Mouse (Mus musculus): ENCODE measurements around the gene Cacna1g. TPM values are rescaled to one million over a fixed set of nuclear protein-coding genes. Genes with fewer than 3 reads are reported as not detected.
A peak's percentile ranks its signal among the peaks of the same experiment; 100 is the strongest.

Gene Cacna1g
- polyA plus RNA-seq, 1 experiment = 6.5 TPM

GRCm38 (mm10) chr11:94441752-94442151, 32.2 kb downstream of the Cacna1g start:
- Histone ChIP-seq H3K4me1 (replicated peaks; ENCODE audit: control insufficient read depth, insufficient read depth, low read length) (no peaks in the 10 kb centered on the region), H3K4me3 (ENCODE audit: control insufficient read depth, insufficient read depth, low read length) (no peak overlapping the region), H3K27me3 (ENCODE audit: control insufficient read depth, insufficient read depth, low read length) (no peaks in the 10 kb centered on the region; the same call in 1 of the 2 replicates), H3K36me3 (ENCODE audit: control insufficient read depth, insufficient read depth, low read length) (no peaks in the 10 kb centered on the region), H3K27ac (ENCODE audit: control insufficient read depth, insufficient read depth, low read length) (no peak overlapping the region)
- WGBS = 96% methylated on average over 9 of the region's 9 CpGs
- no peak for TF ChIP-seq POLR2A (IDR thresholded peaks at IDR 0.05; ENCODE audit: control insufficient read depth, extremely low read depth, insufficient read depth, low read length, poor library complexity)
- TF ChIP-seq CTCF (IDR thresholded peaks at IDR 0.05; ENCODE audit: borderline replicate concordance, control insufficient read depth, extremely low read depth, insufficient read depth, low read length, poor library complexity) = no peak
- no peak for DNase-seq

GRCm38 (mm10) chr11:94441122-94441521, 32.9 kb downstream of the Cacna1g start:
- Histone ChIP-seq H3K27ac (ENCODE audit: control insufficient read depth, insufficient read depth, low read length) (no peak overlapping the region), H3K4me3 (ENCODE audit: control insufficient read depth, insufficient read depth, low read length) (no peak overlapping the region), H3K36me3 (ENCODE audit: control insufficient read depth, insufficient read depth, low read length) (no peaks in the 10 kb centered on the region), H3K27me3 (ENCODE audit: control insufficient read depth, insufficient read depth, low read length) (no peaks in the 10 kb centered on the region; the same call in 1 of the 2 replicates), H3K4me1 (replicated peaks; ENCODE audit: control insufficient read depth, insufficient read depth, low read length) (no peaks in the 10 kb centered on the region)
- TF ChIP-seq POLR2A (IDR thresholded peaks at IDR 0.05; ENCODE audit: control insufficient read depth, extremely low read depth, insufficient read depth, low read length, poor library complexity) = no peak
- TF ChIP-seq CTCF (IDR thresholded peaks at IDR 0.05; ENCODE audit: borderline replicate concordance, control insufficient read depth, extremely low read depth, insufficient read depth, low read length, poor library complexity) = 0 out of 2 replicates have a peak, but pooled peaks have one; percentile 15
- DNase-seq = no peak
- 91% methylated on average over 7 of the region's 7 CpGs for WGBS

- no peak for DNase-seq
- no peak overlapping the region for H3K27ac ChIP-seq (ENCODE audit: control insufficient read depth, insufficient read depth, low read length)
- H3K4me1 ChIP-seq (replicated peaks; ENCODE audit: control insufficient read depth, insufficient read depth, low read length) = no peaks in the 10 kb centered on the region
- no peaks in the 10 kb centered on the region for H3K36me3 ChIP-seq (ENCODE audit: control insufficient read depth, insufficient read depth, low read length)
- TF ChIP-seq POLR2A (IDR thresholded peaks at IDR 0.05; ENCODE audit: control insufficient read depth, extremely low read depth, insufficient read depth, low read length, poor library complexity) (no peak), CTCF (IDR thresholded peaks at IDR 0.05; ENCODE audit: borderline replicate concordance, control insufficient read depth, extremely low read depth, insufficient read depth, low read length, poor library complexity) (no peak)
- no peaks in the 10 kb centered on the region; the same call in 1 of the 2 replicates for H3K27me3 ChIP-seq (ENCODE audit: control insufficient read depth, insufficient read depth, low read length)
- no peak overlapping the region for H3K4me3 ChIP-seq (ENCODE audit: control insufficient read depth, insufficient read depth, low read length)
- 97% methylated on average over 6 of the region's 6 CpGs for WGBS
Measured at GRCm38 (mm10) chr11:94440421-94440820, 33.6 kb downstream of the Cacna1g start.

GRCm38 (mm10) chr11:94429011-94429651, 44.9 kb downstream of the Cacna1g start:
- Histone ChIP-seq H3K4me1 (replicated peaks; ENCODE audit: control insufficient read depth, insufficient read depth, low read length) (peaks cover 11% of the 10 kb centered on the region), H3K4me3 (ENCODE audit: control insufficient read depth, insufficient read depth, low read length) (no peak overlapping the region), H3K27ac (ENCODE audit: control insufficient read depth, insufficient read depth, low read length) (no peak overlapping the region), H3K27me3 (ENCODE audit: control insufficient read depth, insufficient read depth, low read length) (no peaks in the 10 kb centered on the region), H3K36me3 (ENCODE audit: control insufficient read depth, insufficient read depth, low read length) (no peaks in the 10 kb centered on the region)
- 59% methylated on average over 9 of the region's 9 CpGs for WGBS
- TF ChIP-seq POLR2A (IDR thresholded peaks at IDR 0.05; ENCODE audit: control insufficient read depth, extremely low read depth, insufficient read depth, low read length, poor library complexity) (no peak), CTCF (IDR thresholded peaks at IDR 0.05; ENCODE audit: borderline replicate concordance, control insufficient read depth, extremely low read depth, insufficient read depth, low read length, poor library complexity) (no peak)
- DNase-seq = no peak

- Histone ChIP-seq H3K27ac (ENCODE audit: control insufficient read depth, insufficient read depth, low read length) (no peak overlapping the region), H3K4me3 (ENCODE audit: control insufficient read depth, insufficient read depth, low read length) (no peak overlapping the region), H3K36me3 (ENCODE audit: control insufficient read depth, insufficient read depth, low read length) (no peaks in the 10 kb centered on the region), H3K27me3 (ENCODE audit: control insufficient read depth, insufficient read depth, low read length) (no peaks in the 10 kb centered on the region), H3K4me1 (replicated peaks; ENCODE audit: control insufficient read depth, insufficient read depth, low read length) (peaks cover 19% of the 10 kb centered on the region)
- DNase-seq = no peak
- TF ChIP-seq POLR2A (IDR thresholded peaks at IDR 0.05; ENCODE audit: control insufficient read depth, extremely low read depth, insufficient read depth, low read length, poor library complexity) (no peak), CTCF (IDR thresholded peaks at IDR 0.05; ENCODE audit: borderline replicate concordance, control insufficient read depth, extremely low read depth, insufficient read depth, low read length, poor library complexity) (no peak)
- WGBS = 6% methylated on average over 4 of the region's 4 CpGs
Measured at GRCm38 (mm10) chr11:94428091-94428835, 45.7 kb downstream of the Cacna1g start.

- H3K36me3 ChIP-seq (ENCODE audit: control insufficient read depth, insufficient read depth, low read length) = no peaks in the 10 kb centered on the region
- H3K27ac ChIP-seq (ENCODE audit: control insufficient read depth, insufficient read depth, low read length) = no peak overlapping the region
- peaks cover 20% of the 10 kb centered on the region for H3K4me1 ChIP-seq (replicated peaks; ENCODE audit: control insufficient read depth, insufficient read depth, low read length)
- no peak for DNase-seq
- H3K4me3 ChIP-seq (ENCODE audit: control insufficient read depth, insufficient read depth, low read length) = no peak overlapping the region
- no peaks in the 10 kb centered on the region for H3K27me3 ChIP-seq (ENCODE audit: control insufficient read depth, insufficient read depth, low read length)
- WGBS = 75% methylated on average over 14 of the region's 14 CpGs
- TF ChIP-seq POLR2A (IDR thresholded peaks at IDR 0.05; ENCODE audit: control insufficient read depth, extremely low read depth, insufficient read depth, low read length, poor library complexity) (no peak), CTCF (IDR thresholded peaks at IDR 0.05; ENCODE audit: borderline replicate concordance, control insufficient read depth, extremely low read depth, insufficient read depth, low read length, poor library complexity) (no peak)
Measured at GRCm38 (mm10) chr11:94425656-94426055, 48.3 kb downstream of the Cacna1g start.

All from thymus, adult 2 months (tissue).